Mouse (Mus musculus) kidney, adult 9 months (tissue): ENCODE results near the gene 4930544D05Rik.
A peak's percentile ranks its signal among the peaks of the same experiment; 100 is the strongest.

Experiments
- DNase-seq: peaks from one replicate; pipeline ENCODE4 v3.0.0; 2022

Gene 4930544D05Rik

DNA sequence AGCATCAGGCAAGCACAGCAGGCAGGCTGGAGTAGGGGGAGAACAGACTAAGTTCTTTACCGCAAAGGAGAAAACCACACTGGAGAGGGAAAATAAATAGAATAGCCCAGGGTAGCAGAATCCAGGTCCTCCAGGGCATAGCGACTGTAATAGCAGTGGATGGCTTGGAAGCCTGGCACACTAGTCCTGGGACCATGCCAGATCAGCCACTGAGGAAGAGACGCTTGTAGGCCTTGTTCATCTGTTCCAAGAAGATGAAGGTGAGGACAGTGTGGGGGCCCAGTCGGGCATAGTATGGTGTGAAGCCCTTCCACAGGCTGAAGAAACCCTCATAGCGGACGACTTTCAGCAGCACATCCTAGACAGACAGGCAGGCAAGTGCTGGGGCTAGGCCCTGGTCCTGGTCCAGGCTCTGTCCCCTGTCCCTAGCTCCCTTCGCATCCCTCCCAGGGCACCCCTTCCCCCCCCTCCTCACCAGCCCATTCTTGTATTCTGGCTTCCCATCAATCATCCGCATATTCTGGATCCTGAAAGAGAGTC lies 29.0 kb downstream of the 4930544D05Rik start:
- DNase-seq, result no peak

DNA sequence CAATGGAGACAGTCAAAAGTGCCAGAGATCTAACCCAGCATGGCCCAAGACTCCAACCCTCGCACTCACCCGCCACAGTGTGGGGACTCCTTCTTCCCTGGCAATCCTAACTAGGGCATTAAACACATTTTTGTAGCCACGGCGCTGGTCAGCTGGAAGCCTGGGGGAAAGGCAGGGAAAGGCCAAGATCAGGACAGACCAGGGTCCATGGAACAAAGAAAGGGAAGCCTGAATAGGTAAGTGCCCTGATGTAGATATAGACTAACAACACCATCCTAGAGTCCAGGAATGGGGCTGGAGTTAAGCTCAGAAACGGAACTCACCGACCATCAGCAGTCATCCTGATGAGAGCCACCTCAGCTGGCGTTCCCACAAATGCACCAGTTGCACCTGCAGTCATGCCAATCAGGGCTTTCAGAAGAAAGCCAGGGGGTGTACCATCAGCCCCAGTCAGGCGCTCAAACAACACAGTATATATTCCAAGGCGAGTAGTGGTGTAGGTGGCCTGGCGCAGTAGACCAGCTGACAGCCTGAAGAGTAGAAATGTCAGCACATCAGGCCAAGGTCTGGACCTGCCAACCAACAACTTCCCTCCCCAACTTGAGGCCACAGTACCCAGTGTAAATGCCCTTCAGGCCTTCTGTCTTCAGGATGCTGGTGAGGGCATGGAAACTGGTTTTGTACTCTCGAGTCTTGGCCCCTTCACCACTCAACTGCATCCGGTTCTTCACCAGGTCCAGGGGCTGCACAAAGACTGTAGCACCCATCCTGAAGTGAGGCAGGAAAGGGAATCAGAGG lies 30.0 kb downstream of the 4930544D05Rik start:
- DNase-seq, result no peak

DNA sequence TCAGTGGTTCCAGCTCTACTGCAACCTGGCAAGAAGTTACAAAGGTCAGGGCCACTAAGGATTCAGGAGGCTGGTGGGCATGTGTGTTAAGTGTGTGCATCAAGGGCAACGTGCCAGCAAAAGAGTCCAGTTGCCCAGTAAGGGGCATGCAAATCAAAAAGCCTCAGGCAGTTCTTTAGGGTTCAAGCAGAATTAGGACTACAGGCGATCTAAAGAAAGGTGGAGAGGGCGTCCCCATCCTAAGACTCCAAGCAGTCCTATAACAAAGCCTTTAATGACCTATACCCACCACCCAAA lies 30.6 kb downstream of the 4930544D05Rik start:
- DNase-seq, result peak; percentile 63

DNA sequence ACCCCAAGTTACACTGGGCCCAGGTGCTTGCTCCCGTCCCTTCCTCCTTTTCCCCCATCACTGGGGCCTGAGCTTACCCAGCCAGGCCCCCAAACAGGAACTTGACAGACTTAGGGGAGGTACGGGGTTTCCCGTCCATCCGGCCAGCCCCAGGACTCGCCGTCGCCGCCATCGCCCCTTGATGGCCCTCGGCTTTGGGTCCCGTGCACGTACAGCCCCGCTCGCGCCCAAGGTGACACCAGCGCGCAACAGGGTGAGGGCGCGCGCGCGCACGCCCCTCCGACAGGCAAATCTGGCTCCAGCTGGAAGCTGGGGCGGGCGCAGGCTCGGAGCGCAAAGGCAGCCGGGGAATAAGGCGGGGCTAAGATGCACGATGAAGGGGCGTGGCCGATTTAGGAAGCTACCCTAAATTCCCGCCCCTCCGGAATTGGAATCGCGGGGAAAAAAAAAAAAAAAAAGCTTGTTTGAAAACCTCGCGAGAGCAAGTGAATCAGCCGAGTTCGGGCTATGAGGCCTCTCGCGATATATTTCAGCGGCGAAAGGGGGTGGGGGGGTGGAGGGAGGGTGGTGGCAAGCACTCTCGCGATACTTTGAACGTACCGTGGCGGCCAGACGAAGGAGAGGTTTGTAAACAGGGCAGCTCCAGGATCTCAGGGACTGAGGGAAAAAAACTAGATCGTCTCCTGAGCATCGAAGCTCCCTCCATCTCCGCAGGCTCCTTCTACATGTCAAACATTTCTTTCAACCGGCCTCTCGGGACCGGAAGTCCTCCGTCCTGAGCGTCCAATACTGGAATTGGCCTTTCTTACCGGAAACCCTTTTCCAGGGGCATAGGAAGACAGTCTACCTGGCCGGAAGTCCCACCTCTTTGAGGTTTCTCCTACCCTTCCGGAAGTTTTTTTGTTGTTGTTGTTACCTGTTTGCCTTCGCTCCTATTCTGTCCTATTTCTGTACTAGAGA lies 31.3 kb downstream of the 4930544D05Rik start, which contains the start of the genes Rnf167 and Slc25a11:
Gene Rnf167, plus strand, starts transcription at position 545 of the 960 bp plus-strand sequence.
Gene Slc25a11, minus strand, starts transcription at position 789 of the 960 bp plus-strand sequence.
- DNase-seq, result peak; percentile 99

DNA sequence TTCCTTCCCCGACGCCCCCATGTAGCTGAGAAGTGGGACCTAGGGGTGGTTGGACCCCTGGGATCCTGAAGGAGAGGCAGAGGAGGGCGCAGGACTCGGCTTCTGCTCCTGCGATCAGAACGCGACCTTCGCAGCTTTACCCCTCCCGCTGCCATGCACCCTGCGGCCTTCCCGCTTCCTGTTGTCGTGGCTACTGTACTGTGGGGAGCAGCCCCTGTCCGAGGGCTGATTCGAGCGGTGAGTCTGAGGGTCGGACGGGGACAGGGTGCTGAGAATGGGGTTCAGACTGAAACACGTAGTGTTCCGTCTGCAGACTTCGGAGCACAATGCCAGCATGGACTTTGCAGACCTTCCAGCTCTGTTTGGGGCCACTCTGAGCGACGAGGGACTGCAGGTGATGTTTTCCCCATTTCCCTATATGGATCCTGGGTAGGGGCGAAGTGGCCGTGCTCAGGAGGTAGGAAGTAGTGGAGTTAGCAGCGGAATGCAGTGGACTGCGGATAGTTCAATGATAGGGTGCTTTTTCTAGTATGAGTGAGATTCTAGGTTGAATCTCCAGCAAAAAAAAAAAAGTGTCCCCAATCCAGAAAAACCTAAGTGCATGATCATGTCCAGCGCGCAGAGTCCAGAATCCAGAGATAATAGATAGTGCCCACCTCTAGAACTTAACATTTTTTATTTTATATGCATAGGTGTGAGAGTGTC lies 32.2 kb downstream of the 4930544D05Rik start:
- DNase-seq, result peak; percentile 48

DNA sequence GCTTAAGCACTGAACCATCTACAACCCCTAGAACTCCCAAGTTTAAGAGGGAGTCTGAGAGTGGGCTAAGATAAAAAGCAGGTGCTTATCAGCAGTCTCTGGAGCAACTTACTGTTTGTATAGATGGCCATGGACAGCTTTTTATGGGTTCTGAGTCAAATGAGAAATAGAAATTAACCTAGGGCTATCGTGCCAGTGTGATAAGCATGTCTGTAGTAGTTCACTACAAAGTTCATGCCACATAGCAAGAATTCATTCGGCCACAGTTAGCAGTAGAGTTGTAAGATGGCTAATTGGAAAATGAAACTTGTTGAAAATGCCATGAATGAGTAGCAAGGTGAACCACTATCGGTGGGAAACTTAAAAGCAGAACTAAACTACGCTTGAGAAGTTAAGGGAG lies 32.9 kb downstream of the 4930544D05Rik start:
- DNase-seq, result no peak

DNA sequence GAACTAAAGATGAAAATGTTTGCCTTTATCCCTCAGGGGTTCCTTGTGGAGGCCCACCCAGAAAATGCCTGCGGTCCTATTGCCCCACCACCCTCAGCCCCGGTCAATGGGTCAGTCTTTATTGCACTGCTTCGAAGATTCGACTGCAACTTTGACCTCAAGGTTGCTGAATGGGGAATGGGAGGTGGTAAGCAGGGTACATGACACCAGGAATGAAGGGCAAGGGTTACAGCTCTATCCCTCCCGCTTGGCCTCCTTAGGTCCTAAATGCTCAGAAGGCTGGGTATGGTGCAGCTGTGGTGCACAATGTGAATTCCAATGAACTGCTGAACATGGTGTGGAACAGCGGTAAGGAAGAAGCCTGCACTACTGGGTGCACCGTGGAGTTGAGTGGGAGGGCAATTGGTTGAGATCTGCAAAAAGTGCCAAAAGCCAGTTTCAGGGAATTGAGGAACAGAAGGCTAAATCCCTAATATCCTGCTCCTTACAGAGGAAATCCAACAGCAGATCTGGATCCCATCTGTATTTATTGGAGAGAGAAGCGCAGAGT lies 33.6 kb downstream of the 4930544D05Rik start:
- no peak for DNase-seq

DNA sequence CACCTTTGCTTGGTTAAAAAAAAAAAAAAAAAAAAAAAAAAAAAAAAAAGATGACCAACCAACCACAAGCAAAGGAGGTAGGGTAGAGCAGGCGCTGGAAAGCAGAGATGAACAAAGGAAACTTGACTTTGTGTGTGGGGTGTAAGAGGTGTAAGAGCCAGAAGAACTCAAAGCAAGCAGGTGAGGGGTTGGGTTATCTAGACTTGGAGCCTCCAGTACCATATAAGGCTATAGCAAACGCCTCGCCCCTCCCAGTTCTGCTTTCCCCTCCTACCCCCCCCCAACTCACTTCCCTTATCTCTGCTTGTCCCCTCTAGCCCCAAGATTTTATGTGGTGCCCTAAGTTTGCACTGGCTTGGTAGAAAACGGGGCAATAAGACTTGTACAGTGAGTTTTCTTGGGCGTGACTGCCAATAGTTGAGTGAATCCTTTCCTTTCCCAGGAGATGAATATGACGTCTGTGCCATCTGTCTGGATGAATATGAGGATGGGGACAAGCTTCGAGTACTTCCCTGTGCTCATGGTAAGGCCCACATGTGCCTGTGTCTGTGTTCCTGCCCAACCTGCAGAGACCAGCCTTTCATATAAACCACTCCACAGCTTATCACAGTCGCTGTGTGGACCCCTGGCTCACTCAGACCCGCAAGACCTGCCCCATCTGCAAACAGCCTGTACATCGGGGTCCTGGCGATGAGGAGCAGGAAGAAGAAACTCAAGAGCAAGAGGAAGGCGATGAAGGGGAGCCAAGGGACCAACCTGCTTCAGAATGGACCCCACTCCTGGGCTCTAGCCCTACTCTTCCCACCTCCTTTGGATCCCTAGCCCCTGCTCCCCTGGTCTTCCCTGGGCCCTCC lies 34.9 kb downstream of the 4930544D05Rik start:
- no peak for DNase-seq

DNA sequence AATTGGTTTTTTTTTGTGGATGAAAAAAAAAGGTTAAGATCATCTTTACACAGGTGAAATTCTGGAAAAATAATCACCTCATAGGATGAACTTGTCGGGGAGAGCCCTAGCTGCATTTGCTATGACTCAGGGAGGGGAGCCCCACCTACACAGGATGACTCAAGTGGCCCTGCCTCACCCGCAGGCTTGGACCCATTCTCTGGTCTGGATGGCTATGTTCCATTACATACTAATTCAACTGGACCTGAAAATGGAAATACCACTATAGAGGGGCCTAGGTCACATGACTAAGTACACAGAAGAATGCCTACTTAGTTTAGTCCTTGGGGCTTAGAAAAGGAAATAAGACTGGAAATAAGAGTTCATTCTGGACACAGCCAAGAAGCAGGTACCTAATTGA lies 35.7 kb downstream of the 4930544D05Rik start:
- DNase-seq, result no peak

DNA sequence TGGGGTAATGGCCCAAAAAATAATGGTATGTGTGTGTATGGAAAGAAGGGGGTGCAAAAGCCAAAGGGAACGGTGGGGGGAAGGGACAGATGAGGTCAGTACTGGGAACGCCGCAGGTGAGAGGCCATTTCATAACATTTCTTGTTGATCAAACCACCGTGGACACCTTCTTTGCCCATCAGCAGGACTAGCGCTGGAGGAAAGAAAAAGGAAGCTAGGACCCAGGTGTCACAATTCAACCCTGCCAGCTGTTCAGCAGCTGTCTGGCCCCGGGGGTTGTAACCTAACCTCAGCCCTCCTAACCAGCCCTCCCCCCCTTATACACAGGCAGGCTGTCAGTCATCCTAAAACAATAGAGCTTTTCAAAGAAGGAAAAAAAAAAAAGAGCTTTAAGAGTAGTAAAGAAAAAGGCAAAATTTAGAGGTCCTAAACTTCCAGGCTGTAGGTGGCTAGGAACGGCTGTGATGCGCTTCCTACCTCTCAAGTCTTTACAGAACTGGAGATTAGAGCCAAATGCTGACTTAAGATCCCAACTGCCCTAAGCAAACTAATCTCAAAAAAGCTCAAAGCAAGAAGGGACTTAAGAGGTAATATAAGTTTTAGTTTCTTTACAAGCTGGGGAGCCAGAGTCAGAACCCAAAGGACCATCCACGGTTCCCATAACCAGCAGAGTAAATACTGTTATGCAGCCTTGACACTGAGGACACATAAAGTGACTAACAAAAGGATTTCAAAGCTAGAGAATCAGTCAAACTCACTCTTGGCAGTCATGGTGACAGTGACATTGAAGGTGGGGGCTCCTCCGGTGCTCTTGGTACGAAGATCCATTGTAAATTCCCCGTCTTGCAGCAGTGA lies 36.6 kb downstream of the 4930544D05Rik start:
- no peak for DNase-seq

DNA sequence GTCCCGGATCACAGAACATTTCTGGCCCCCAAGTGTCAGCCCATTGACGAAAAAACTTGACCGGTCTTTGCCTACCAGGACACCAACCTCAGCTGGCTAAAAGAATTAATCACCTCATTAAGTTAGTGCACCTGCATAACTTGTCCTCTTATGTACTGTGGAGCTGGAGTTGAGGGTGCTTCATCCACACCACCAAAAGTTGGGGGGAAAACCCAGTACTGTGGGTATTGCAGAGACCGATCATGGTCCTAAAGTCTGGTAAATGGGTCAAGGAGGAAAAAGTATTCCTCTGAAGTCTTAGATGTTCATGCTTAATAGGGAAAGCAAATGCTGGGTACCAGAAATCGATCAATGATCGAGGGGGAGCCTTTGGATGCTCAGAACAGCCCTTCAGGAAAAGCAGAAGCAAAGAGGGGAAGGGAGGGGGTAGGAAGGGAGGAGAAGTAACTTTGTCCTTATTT lies 37.3 kb downstream of the 4930544D05Rik start:
- no peak for DNase-seq

DNA sequence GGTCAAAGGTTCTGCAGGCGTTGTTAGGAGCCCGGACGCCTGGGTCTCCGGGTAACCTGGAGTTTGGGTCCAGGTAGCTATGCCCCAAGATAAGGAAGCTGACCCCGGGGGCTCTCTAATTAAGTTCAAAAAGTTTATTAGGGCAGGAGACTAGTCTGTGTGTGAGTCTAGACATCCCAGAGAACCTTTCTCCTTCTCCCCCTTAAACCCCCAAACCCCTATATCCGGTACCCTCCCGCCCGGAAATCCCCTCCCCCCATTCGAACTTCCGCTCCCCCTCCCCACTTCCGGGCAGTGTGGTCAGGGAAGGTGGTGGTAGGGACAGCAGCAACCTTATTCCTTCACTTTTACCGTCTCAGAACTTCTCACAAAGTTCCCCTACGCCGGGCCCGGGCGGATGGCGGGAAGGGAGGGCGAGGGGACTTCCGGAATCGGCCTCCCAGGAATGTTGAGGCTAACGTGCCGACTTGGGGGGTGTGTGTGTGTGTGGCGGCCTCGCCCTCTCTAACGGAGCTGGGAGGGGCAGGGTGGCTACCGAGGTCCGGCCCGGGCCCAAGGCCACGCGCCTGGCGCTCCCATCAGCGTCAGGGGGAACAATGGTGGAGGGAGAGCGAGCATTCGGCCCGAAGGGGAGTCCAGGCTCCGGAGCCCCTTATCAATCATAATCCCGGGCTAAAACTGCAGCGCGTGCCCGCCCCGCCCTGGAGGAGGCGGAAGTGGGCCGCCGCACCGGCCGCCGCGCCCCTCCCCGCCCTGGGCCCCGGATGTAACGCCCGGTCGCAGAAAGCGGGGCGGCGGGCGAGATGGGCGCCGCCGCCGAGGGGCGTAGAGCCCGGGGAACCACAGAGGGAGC lies 37.9 kb downstream of the 4930544D05Rik start:
- peak; percentile 65 for DNase-seq

DNA sequence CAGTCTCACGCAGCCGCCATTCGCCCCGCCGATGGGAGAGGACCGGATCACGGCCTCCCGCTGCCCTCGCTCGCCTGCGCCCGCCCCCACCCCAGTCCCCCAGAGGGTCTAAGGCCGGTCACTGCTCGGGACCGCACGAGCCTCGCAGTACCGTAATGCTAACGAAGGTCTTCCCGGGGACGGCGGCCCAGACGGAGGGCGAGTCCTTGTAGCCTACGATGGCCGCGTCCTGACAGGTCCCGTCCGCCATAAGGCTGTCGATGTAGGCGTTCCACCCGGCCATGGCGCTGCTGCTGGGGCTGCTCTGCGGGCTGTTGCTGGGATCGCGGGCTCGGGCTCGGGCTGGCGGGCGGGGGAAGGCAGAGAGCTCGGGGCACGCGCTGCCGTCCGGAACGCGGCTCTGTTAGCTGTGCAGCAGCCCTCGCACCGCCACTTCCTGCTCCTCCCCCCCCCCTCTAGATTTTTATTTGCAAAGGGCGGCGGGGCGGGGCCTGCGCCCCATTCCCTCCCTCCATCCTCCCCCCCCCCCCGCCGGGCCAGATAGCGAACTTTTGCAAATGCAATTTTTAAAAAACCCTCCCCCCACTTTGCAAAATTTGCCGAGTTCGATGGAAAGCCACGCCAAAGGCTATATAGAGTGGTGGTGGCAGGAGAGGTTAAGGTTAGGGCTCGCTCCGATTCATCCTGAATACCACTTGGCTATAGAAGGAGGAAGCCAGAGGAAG lies 38.7 kb downstream of the 4930544D05Rik start, which contains the start of gene Pfn1:
Gene Pfn1, minus strand, starts transcription at position 447 of the 725 bp plus-strand sequence.
- peak; percentile 65 for DNase-seq

DNA sequence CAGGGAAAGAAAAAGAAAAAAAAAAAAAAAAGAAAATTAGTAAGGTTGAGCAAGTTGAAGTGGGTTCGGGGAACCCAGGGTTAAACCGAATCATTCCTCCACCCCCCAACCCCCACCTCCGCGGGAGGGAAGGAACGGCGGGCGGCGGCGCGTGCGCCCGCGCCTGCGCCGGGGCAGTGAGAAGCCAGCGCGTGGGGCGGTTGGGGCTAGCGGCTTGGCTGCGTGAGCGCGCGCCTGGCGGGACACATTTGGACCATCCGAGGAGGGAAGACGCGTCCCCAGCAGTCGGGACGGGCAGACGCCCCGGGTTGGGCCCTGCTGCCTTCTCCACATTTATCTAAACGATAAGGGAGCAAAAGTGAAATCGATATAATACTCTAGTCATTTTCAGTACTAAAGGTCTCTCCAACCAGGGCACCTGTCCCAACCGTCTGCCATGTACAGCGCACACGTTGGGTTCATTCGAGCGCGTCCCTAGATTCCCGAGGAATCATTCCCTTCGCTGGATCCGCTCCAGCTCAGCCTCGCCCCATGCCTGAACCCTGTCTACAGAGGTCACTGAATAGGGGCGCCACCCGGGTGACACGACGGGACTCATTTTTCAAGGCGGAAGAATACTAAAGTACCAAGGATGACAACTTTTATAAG lies 39.4 kb downstream of the 4930544D05Rik start:
- DNase-seq, result peak; percentile 78

DNA sequence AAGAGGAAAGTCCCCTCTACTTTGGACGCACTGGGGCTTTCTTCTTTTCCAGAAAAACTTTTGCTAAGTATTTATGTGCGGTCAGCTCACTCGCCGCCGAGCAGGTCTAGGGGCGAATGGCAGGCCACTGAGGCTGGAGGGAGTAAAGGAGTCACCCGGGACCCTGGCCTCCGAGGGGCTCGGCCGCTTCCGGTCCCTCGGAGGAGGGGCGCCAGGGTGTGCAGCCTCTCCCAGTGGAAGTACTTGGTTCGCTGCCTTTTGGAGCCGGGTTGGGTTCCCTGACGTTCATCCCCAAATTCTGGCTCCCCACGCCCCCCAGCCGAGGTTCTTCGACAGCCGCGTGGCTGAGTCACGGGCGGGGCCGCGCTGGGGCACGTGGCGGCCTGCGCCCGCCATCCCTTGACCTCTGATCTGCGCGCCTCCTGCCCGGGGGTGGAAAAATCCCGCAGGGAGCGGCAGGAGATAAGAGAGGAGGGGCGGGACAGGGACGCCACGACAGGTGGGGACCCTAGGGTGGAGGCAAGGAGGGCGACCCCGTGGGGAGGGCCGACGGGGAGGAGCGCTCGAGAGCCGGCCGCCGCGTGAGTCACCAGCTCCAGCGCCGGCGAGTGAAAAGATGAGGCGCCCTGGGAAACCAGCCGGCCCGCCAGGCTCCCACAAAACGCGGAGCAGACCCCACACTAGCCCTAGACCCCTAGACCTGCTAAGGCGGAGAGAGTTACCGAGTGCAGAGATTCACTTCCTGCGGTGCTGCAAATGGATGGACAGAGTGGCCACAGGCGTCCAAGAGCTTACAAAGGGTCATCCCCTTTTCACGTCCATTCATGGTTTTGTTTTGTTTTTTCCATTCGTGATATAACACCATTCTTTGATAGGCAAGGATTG lies 40.2 kb downstream of the 4930544D05Rik start:
- DNase-seq, result peak; percentile 58

DNA sequence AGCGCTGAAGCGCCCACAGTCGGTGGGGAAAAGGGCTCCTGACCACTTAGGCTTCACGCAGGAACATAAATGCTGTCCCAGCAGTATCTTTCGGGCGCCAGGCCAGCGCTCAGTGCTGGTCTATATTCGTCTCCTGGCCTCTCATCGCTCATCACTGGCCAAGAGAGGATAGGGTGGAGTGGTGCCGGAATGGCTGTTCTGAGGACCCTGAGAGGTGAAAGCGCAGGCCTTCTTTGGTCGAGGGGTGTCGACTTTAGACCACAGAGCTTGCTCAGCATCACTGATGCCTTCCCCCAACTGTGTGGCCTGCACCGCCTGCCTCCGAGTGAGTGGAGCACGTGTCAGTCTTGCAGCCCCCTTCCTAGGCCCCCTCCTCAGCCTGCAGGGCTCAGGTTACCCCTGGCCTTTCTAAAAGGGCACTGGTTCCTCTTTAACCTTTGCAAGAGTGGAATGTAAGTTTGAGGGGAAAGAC lies 40.8 kb downstream of the 4930544D05Rik start:
- no peak for DNase-seq

DNA sequence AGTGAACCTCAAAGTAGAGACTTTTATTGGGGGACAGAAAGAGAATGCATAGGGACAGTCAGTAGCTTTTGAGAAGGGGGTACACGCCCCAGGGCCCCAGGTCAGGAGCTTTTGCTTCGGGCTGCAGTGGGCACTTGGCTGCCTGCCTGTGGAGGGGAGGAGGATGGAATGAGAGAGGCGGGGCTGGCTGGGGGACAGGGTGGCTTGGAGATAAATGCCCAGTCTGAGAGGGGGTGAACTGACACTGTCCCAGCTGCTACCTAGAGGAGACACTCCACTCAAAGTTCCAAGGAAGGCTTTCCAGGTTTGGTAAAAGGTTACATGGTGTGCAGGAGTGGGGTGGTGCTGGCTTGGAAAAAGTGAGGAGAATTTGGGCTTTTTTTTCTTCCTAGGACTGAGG lies 41.3 kb downstream of the 4930544D05Rik start, which contains the start of gene Eno3:
Gene Eno3, plus strand, starts transcription at position 239 of the 400 bp plus-strand sequence.
- no peak for DNase-seq
